Mouse (Mus musculus) heart, postnatal 0 days (tissue): Measurements from ENCODE around the gene D430041D05Rik. TPM values are rescaled to one million over a fixed set of nuclear protein-coding genes. Genes with fewer than 3 reads are reported as not detected.

Source experiments
- ATAC-seq: fragments of 200-750 bp; cut with Nextera tagmentation; 2 replicates; pipeline ENCODE4 v1.8.0; 2017; ENCODE audit warnings: low read depth, moderate number of reproducible peaks, moderate library complexity; ENCODE audit not compliant: insufficient read depth
- DNase-seq: peaks from one replicate; pipeline ENCODE4 v3.0.0-alpha.2; 2016; ENCODE audit warnings: low spot score
- H3K27ac ChIP-seq: fragments of 300-500 bp; sonication (generic); 2 replicates; pipeline ENCODE4 v1.5.1; 2014; ENCODE audit warnings: low read depth, mild to moderate bottlenecking
- H3K27me3 ChIP-seq: fragments of 300-500 bp; sonication (generic); 2 replicates; pipeline ENCODE4 v1.6.1; 2014; ENCODE audit warnings: low read length, mixed read lengths; ENCODE audit not compliant: control insufficient read depth, insufficient read depth
- H3K36me3 ChIP-seq: fragments of 300-500 bp; sonication (generic); replicated peaks from 2 replicates; pipeline ENCODE4 v1.6.1; 2014; ENCODE audit warnings: low read length, mixed read lengths; ENCODE audit not compliant: control insufficient read depth, insufficient read depth
- H3K4me1 ChIP-seq: fragments of 300-500 bp; sonication (generic); 2 replicates; pipeline ENCODE4 v1.6.1; 2014; ENCODE audit warnings: antibody characterized with exemption; ENCODE audit not compliant: control insufficient read depth, insufficient read depth
- H3K4me2 ChIP-seq: fragments of 300-500 bp; sonication (generic); 2 replicates; pipeline ENCODE4 v1.6.1; 2014; ENCODE audit warnings: low read depth, mild to moderate bottlenecking, low read length, moderate library complexity
- H3K4me3 ChIP-seq: fragments of 300-500 bp; sonication (generic); 2 replicates; pipeline ENCODE4 v1.5.1; 2014; ENCODE audit warnings: low read depth, low read length
- H3K9ac ChIP-seq: fragments of 300-500 bp; sonication (generic); replicated peaks from 2 replicates; pipeline ENCODE4 v1.6.1; 2014; ENCODE audit warnings: low read depth, low read length, mixed read lengths
- H3K9me3 ChIP-seq: fragments of 300-500 bp; sonication (generic); replicated peaks from 2 replicates; pipeline ENCODE4 v1.6.1; 2016; ENCODE audit warnings: low read length; ENCODE audit not compliant: control insufficient read depth
- CTCF ChIP-seq: IDR thresholded peaks from 2 replicates; pipeline ENCODE4 v1.5.1; 2016; ENCODE audit warnings: antibody characterized with exemption, control low read depth, low read depth
- EP300 ChIP-seq: IDR thresholded peaks from 2 replicates; pipeline ENCODE4 v1.6.1; 2016; ENCODE audit warnings: antibody characterized with exemption, low read depth
- WGBS: fragments of 180-500 bp; shearing (Covaris S2); extraction: QIAGEN DNeasy Blood & Tissue Kit; methylation state at CpG from one replicate; pipeline ENCODE4 v1.1.7; 2014; 5-methylcytosine and 5-hydroxymethylcytosine counted together
- polyA plus RNA-seq: library from polyadenylated mRNA; unstranded; fragments of >200 nt; fragmentation: Nextera tagmentation; extraction: Ambion mirVana; gene quantifications from 2 replicates; pipeline ENCODE4 v1.2.1, GENCODE M21; 2015
- total RNA-seq: library from RNA; depleted of rRNA; stranded (reverse); fragments of >200 nt; gene quantifications from 2 replicates; pipeline ENCODE4 v1.2.3, GENCODE M21; 2014; ENCODE audit warnings: low replicate concordance

The D430041D05Rik gene
- total and polyA plus RNA-seq, 2 experiments from 2014 or later, result 0.03 TPM; not detected in 1

DNA sequence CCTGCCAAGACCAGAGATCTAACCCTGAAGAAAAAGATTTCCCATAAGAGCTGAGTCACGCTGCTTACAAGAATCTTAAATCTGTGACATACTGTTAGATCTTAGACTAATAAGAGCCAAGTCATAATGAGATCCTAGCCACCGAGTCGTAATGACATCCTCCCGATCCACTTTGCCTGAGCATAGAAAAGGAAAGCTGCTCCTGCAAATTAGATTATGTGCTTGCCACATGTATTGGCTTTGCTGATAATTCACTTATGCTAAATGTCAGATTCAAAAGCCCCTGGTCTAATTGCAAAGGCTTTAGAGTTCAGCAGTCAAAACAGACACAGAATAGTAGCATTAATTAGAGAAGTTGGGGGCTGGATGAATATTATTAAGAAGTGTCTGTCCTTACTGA lies 164.0 kb downstream of the D430041D05Rik start:
- no peak overlapping the region for H3K9ac ChIP-seq
- H3K4me2 ChIP-seq, result no peak overlapping the region
- ATAC-seq, result no peak
- no peak overlapping the region for H3K4me3 ChIP-seq
- no peaks in the 10 kb centered on the region for H3K4me1 ChIP-seq
- no peaks in the 10 kb centered on the region for H3K9me3 ChIP-seq
- DNase-seq, result no peak
- no peaks in the 10 kb centered on the region for H3K27me3 ChIP-seq
- TF ChIP-seq EP300, result no peak
- H3K36me3 ChIP-seq, result no peaks in the 10 kb centered on the region
- WGBS, result 83% methylated on average over 4 of the region's 4 CpGs
- H3K27ac ChIP-seq, result no peak overlapping the region

DNA sequence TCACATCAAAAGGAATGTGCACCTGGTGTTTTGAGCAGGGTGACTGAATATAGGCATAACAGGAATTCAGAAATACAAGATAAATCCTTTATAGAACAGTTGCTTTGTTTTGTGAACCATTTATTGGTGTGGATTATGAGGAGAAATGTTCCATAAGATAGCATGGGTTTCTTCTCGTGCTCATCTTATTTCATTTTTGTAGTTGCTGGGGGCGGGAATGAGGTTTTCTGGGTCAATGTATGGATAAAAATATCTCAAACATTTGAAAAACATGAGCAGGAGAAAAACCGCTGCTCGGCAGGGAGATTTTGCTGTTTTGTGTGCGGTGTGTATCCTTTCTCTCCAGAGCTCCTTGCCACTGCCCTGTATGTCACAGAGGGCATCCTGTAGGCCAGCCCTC lies 168.8 kb downstream of the D430041D05Rik start:
- DNase-seq, result no peak
- TF ChIP-seq CTCF, result no peak

DNA sequence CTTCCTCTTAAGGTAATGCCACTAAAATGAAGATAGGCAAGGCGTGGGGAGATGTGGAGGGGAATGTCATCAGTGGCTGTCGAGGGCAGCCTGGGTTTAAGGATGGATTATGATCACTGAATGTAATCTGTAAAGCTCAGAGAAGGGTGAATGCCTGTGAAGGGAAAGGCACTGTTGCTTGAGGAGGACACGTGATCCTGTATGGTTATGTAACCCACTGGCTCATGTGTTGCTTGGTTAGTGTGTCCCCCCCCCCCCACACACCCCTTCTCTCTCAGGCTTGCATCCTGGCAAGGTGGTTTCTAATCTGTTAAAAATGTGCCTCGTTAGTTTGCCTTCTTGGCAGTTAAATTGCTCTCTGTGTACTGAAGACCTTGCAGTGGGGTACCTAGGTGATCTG lies 173.7 kb downstream of the D430041D05Rik start:
- TF ChIP-seq EP300 (no peak), CTCF (no peak)
- Histone ChIP-seq H3K27ac (no peak overlapping the region), H3K36me3 (no peaks in the 10 kb centered on the region), H3K4me3 (no peak overlapping the region), H3K4me1 (no peaks in the 10 kb centered on the region), H3K4me2 (no peak overlapping the region), H3K9me3 (no peaks in the 10 kb centered on the region), H3K9ac (no peak overlapping the region), H3K27me3 (no peaks in the 10 kb centered on the region)
- no peak for DNase-seq
- WGBS, result 38% methylated on average over 4 of the region's 4 CpGs
- ATAC-seq, result no peak

More for the DNA sequence above, 168.8 kb downstream of the D430041D05Rik start:
- no peak for ATAC-seq
- no peaks in the 10 kb centered on the region for H3K36me3 ChIP-seq
- H3K4me1 ChIP-seq, result no peaks in the 10 kb centered on the region
- no peaks in the 10 kb centered on the region for H3K9me3 ChIP-seq
- no peak overlapping the region for H3K27ac ChIP-seq
- 89% methylated on average over 5 of the region's 5 CpGs for WGBS
- H3K4me2 ChIP-seq, result no peak overlapping the region
- H3K27me3 ChIP-seq, result no peaks in the 10 kb centered on the region
- no peak overlapping the region for H3K4me3 ChIP-seq
- H3K9ac ChIP-seq, result no peak overlapping the region

DNA sequence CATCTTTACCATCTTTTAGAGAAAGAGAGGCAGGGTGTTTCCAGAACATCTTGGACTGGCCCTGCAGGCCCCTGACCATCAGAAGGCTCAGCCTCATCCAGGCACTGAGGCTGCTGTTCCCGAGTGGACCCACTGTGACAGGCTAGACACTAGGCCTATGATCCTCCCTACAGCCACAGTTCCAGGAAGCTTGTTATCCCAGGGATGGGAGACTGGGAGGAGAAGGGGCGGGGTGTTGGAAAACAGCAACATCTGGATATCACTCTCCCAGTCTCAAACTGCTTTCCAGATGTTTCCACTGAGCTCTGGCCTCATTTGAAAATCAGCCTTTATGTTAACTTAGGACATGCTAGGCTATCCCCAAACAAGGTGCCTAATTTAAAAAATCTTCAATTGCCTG lies 180.4 kb downstream of the D430041D05Rik start:
- no peak for TF ChIP-seq EP300
- TF ChIP-seq CTCF, result no peak
- Histone ChIP-seq H3K36me3 (no peaks in the 10 kb centered on the region), H3K4me1 (no peaks in the 10 kb centered on the region), H3K27me3 (no peaks in the 10 kb centered on the region), H3K4me3 (no peak overlapping the region), H3K27ac (no peak overlapping the region), H3K9me3 (no peaks in the 10 kb centered on the region), H3K4me2 (no peak overlapping the region), H3K9ac (no peak overlapping the region)
- ATAC-seq, result no peak
- 65% methylated on average over 2 of the region's 2 CpGs for WGBS
- DNase-seq, result no peak

DNA sequence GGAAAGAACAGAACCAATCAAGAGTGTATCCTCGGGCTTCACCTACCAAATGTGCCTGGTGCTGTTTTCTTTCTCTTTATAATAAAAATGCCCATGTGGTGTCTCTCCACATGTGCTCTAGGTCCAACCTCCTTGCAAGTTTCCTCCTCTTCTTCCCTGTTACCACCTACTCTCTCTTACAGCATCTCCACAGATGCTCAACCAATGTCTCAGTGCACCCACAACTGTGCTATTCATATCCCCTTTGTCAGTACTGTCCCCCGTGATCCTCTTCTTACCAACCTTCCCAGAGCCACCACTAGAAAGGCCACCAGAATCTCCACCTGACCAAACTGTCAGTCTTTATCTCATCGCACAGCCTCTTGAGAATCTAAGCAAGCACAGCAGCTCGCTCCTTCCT lies 184.8 kb downstream of the D430041D05Rik start:
- DNase-seq, result no peak
- no peak overlapping the region for H3K4me3 ChIP-seq
- ATAC-seq, result no peak
- no peak overlapping the region for H3K4me2 ChIP-seq
- H3K27me3 ChIP-seq, result 0 out of 2 replicates have a peak, but pooled peaks cover 3% of the 10 kb centered on the region
- no peak overlapping the region for H3K9ac ChIP-seq
- H3K9me3 ChIP-seq, result no peaks in the 10 kb centered on the region
- no peak for TF ChIP-seq EP300
- no peak for TF ChIP-seq CTCF
- no peaks in the 10 kb centered on the region for H3K4me1 ChIP-seq
- WGBS, result 71% methylated on average over 4 of the region's 4 CpGs
- H3K27ac ChIP-seq, result no peak overlapping the region
- no peaks in the 10 kb centered on the region for H3K36me3 ChIP-seq

DNA sequence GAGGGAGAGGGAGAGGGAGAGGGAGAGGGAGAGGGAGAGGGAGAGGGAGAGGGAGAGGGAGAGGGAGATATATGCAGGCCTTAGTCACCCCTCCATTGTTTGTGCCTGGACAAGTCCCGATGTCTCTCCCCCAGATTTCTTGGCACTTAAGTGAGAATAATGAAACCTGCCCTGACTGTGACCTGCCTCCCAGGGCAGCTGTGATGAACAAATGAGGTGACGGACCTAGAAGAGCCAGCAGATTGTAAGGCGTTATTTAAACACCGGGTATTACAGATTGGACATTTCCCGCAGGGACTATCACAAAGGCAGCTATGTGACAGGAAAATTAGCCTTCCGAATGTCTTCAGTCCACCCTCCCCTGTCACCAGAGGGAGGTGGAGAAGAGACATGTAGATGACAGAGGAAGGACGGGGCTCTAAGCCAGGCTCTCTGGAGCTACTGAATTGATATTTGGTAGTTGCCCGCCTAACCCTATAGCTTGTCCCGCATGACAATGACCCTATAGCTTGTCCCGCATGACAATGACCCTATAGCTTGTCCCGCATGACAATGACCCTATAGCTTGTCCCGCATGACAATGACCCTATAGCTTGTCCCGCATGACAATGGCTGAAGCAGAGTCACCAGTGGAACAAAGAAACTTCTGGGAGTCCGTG lies 191.0 kb downstream of the D430041D05Rik start:
- no peak overlapping the region for H3K27ac ChIP-seq
- no peaks in the 10 kb centered on the region for H3K36me3 ChIP-seq
- H3K4me1 ChIP-seq, result no peaks in the 10 kb centered on the region
- WGBS, result 69% methylated on average over 14 of the region's 14 CpGs
- TF ChIP-seq CTCF, result no peak
- TF ChIP-seq EP300, result no peak
- no peak overlapping the region for H3K4me3 ChIP-seq
- H3K27me3 ChIP-seq, result 0 out of 2 replicates have a peak, but pooled peaks cover under 1% of the 10 kb centered on the region
- H3K9me3 ChIP-seq, result no peaks in the 10 kb centered on the region
- ATAC-seq (no peak), DNase-seq (no peak)
- no peak overlapping the region for H3K9ac ChIP-seq
- no peak overlapping the region for H3K4me2 ChIP-seq
